Mouse (Mus musculus) stomach, postnatal 0 days (tissue): ENCODE measurements around the gene A630023A22Rik. TPM values are rescaled to one million over a fixed set of nuclear protein-coding genes. Genes with fewer than 3 reads are reported as not detected.

ENCODE experiments used
- ATAC-seq: fragments of 200-750 bp; cut with Nextera tagmentation; 2 replicates; pipeline ENCODE4 v1.8.0; 2017; ENCODE audit not compliant: low FRiP score, low TSS enrichment
- DNase-seq: peaks from one replicate; pipeline ENCODE4 v3.0.0-alpha.2; 2016; ENCODE audit warnings: low spot score
- H3K27ac ChIP-seq: fragments of 300-500 bp; sonication (generic); replicated peaks from 2 replicates; pipeline ENCODE4 v1.5.1; 2014; ENCODE audit warnings: mild to moderate bottlenecking, control low read depth
- H3K27me3 ChIP-seq: fragments of 300-500 bp; sonication (generic); 2 replicates; pipeline ENCODE4 v1.6.1; 2014; ENCODE audit warnings: low read length; ENCODE audit not compliant: control insufficient read depth, insufficient read depth
- H3K36me3 ChIP-seq: fragments of 300-500 bp; sonication (generic); 2 replicates; pipeline ENCODE4 v1.6.1; 2014; ENCODE audit warnings: low read length, mixed read lengths; ENCODE audit not compliant: control insufficient read depth, insufficient read depth
- H3K4me1 ChIP-seq: fragments of 300-500 bp; sonication (generic); replicated peaks from 2 replicates; pipeline ENCODE4 v1.6.1; 2014; ENCODE audit warnings: antibody characterized with exemption; ENCODE audit not compliant: control insufficient read depth, insufficient read depth
- H3K4me2 ChIP-seq: fragments of 300-500 bp; sonication (generic); replicated peaks from 2 replicates; pipeline ENCODE4 v1.6.1; 2014; ENCODE audit warnings: low read depth, mild to moderate bottlenecking, control low read depth, moderate library complexity
- H3K4me3 ChIP-seq: fragments of 300-500 bp; sonication (generic); 2 replicates; pipeline ENCODE4 v1.5.1; 2014; ENCODE audit warnings: low read depth, low read length, control low read depth
- H3K9ac ChIP-seq: fragments of 300-500 bp; sonication (generic); 2 replicates; pipeline ENCODE4 v1.6.1; 2014; ENCODE audit warnings: mild to moderate bottlenecking, low read length, control low read depth, mixed read lengths
- H3K9me3 ChIP-seq: fragments of 300-500 bp; sonication (generic); 2 replicates; pipeline ENCODE4 v1.6.1; 2016; ENCODE audit warnings: low read length; ENCODE audit not compliant: control insufficient read depth
- CTCF ChIP-seq: IDR thresholded peaks from 2 replicates; pipeline ENCODE4 v1.5.1; 2016; ENCODE audit warnings: antibody characterized with exemption, low read depth, mild to moderate bottlenecking, moderate library complexity
- EP300 ChIP-seq: optimal IDR thresholded peaks from 2 replicates; pipeline ENCODE3; 2016; ENCODE audit warnings: antibody characterized with exemption
- WGBS: fragments of 180-500 bp; shearing (Covaris S2); extraction: QIAGEN DNeasy Blood & Tissue Kit; methylation state at CpG from one replicate; pipeline ENCODE4 v1.1.7; 2014; 5-methylcytosine and 5-hydroxymethylcytosine counted together
- polyA plus RNA-seq: library from polyadenylated mRNA; unstranded; fragments of >200 nt; fragmentation: Nextera tagmentation; extraction: Ambion mirVana; gene quantifications from 2 replicates; pipeline ENCODE4 v1.2.1, GENCODE M21; 2015

The A630023A22Rik gene
- 0.15 and 0.24 TPM in 2 replicates for polyA plus RNA-seq

DNA sequence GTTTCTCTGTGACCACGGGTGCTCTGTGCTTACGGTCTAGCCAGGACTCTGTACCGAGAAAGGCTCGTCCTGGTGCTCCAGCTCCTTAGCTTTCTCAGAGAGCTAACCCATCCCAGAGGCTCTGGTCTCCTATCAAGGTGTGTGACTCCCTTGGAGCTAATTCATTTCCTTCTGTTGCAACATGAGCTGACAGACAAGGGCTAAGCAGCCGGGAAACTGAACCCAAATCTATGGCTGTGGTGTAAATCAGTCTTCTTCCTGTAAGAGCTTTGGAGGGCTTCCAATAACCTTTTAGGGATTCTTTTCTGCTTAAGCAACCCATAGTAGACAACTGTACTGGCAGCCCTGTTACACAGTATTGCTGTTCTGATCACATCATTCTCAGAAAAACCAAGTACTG, at the start of gene A630023A22Rik:
TSS of gene A630023A22Rik (minus strand) at position 154 of the 400 bp plus-strand sequence.
- ATAC-seq (no peak), DNase-seq (no peak)
- Histone ChIP-seq H3K36me3 (no peaks in the 10 kb centered on the region), H3K27ac (no peak within 1 kb of the TSS; the same call in 1 of the 2 replicates), H3K9ac (no peak within 1 kb of the TSS; the same call in 1 of the 2 replicates), H3K4me1 (peaks cover 3% of the 10 kb centered on the region; the same call in 1 of the 2 replicates), H3K9me3 (no peaks in the 10 kb centered on the region), H3K27me3 (no peaks in the 10 kb centered on the region), H3K4me2 (no peak within 1 kb of the TSS), H3K4me3 (no peak within 1 kb of the TSS)
- no peak for TF ChIP-seq EP300
- no peak for TF ChIP-seq CTCF
- WGBS = 41% methylated on average over 5 of the region's 5 CpGs

- 9% methylated on average over 16 of the region's 16 CpGs for WGBS
- Histone ChIP-seq H3K9me3 (no peaks in the 10 kb centered on the region), H3K4me3 (no peak within 1 kb of the TSS), H3K27me3 (0 out of 2 replicates have a peak, but pooled peaks cover 3% of the 10 kb centered on the region), H3K36me3 (no peaks in the 10 kb centered on the region), H3K4me1 (no peaks in the 10 kb centered on the region; the same call in 1 of the 2 replicates), H3K9ac (no peak within 1 kb of the TSS), H3K27ac (no peak within 1 kb of the TSS), H3K4me2 (peak within 1 kb of the TSS; percentile 26)
- peak; percentile 88 for DNase-seq
- TF ChIP-seq EP300 (no peak), CTCF (peak; percentile 45)
- peak; percentile 89 for ATAC-seq
Measured at GRCm38 (mm10) chr14:34152342-34152741, 49.8 kb upstream of the A630023A22Rik start, which contains the start of gene Npy4r. Npy4r (minus strand) TSS chr14:34152489.

GRCm38 (mm10) chr14:34142915-34143314, 40.4 kb upstream of the A630023A22Rik start:
- TF ChIP-seq CTCF (no peak), EP300 (no peak)
- Histone ChIP-seq H3K36me3 (no peaks in the 10 kb centered on the region), H3K27me3 (no peaks in the 10 kb centered on the region), H3K4me3 (no peak overlapping the region), H3K9me3 (no peaks in the 10 kb centered on the region), H3K9ac (no peak overlapping the region), H3K27ac (no peak overlapping the region), H3K4me2 (no peak overlapping the region), H3K4me1 (no peaks in the 10 kb centered on the region)
- WGBS = 94% methylated on average over 10 of the region's 10 CpGs
- ATAC-seq = no peak
- DNase-seq = no peak

DNA sequence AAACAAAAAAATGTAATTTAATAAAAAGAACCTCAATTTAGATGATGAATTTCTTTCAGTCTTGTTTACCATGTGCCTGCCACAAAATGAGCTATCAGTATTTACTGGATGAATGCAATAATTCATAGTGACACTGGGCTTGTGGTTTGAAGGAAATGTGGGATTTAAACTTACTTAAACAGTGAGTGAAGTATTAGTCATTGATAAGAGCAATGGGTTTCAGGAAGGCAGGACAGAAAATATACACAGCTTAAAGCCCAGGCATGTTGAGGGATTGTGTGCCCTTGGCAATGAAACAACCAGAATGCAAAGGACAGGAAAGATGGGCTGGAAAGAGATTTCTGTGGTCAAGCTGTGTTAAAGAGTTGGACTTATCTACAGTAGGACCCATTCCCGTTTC, 39.8 kb upstream of the A630023A22Rik start:
- WGBS = 50% methylated on average over 1 of the region's 1 CpGs
- H3K27ac ChIP-seq = no peak overlapping the region
- H3K9me3 ChIP-seq = no peaks in the 10 kb centered on the region
- DNase-seq = no peak
- ATAC-seq = 0 out of 2 replicates have a peak, but pooled peaks have one; percentile 35
- H3K36me3 ChIP-seq = no peaks in the 10 kb centered on the region
- H3K4me1 ChIP-seq = no peaks in the 10 kb centered on the region
- no peaks in the 10 kb centered on the region for H3K27me3 ChIP-seq
- TF ChIP-seq CTCF = no peak
- no peak for TF ChIP-seq EP300
- H3K9ac ChIP-seq = no peak overlapping the region
- no peak overlapping the region for H3K4me3 ChIP-seq
- no peak overlapping the region for H3K4me2 ChIP-seq

DNA sequence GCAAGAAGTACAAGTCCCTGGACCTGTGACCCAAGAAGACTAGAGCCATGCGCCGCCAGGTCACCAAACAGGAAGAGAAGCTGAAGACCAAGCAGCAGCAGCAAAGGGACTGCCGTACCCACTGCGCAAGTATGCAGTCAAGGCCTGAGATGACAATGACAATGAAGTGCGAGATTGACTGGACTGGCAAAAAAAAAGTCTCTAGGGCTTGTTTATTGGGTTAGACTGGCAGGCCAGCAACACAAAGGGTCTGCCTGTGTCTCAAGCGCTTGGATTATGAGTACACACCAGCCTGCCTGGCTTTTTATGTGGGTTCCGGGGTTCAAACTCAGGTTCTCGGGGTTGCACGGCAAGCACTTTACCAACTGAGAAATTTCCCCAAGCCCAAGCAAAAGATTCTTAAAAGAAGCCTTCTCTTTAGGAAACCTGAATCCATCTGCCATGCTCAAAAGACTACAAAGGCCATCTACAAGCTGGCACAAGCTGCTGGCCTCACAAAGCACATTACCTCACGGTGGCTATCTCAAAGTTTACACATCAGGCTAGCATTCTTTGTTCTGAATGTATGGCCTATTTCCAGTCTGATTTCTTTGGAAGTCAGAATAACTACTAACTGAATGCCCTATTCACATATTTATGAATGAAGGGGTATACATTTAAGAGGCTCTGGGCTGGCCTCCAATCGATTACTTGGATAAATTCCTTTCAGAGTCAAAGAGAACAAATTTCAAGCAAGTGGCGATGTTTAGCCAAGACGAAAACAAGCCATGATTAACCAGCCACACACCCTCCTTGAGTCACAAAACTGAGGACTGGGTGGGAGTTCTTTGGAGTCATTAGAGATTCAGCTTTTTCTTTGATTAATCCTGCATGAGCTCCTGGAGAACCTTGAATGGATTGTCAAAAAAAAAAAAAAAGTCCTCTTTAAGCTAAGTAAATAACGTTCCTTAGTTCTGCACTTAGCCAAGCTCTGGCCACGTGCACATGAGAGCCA, 37.4 kb upstream of the A630023A22Rik start:
- no peak for DNase-seq
- 61% methylated on average over 15 of the region's 15 CpGs for WGBS
- Histone ChIP-seq H3K9ac (no peak overlapping the region), H3K4me1 (no peaks in the 10 kb centered on the region), H3K27ac (no peak overlapping the region), H3K4me3 (no peak overlapping the region), H3K27me3 (no peaks in the 10 kb centered on the region), H3K9me3 (no peaks in the 10 kb centered on the region), H3K4me2 (no peak overlapping the region), H3K36me3 (no peaks in the 10 kb centered on the region)
- peak; percentile 24; the same call in 1 of the 2 replicates for ATAC-seq
- TF ChIP-seq EP300 = no peak
- TF ChIP-seq CTCF = no peak
